Comparison of ENCODE assay signal across 9 mouse cellular contexts in genomic region chr15:78449694-78450418, GRCm38 (mm10). TPM values are rescaled to one million over a fixed set of nuclear protein-coding genes. Genes with fewer than 3 reads are reported as not detected.
DNase-seq lines count a peak whose midpoint lies in the region; ATAC-seq and TF ChIP-seq lines count a peak whose summit lies in the region.
"Had no signal": no experiment of that assay in that cellular context is flagged by ENCODE, and none has a peak within 500 bp of the region (broad histone marks: within the 10 kb centered on the region; RNA-seq: fewer than 3 reads in every experiment).

No protein-coding gene starts in this region.

- H3K9ac ChIP-seq in midbrain, embryonic 15.5 days: no peak overlapping the region
- no peak overlapping the region for H3K9ac ChIP-seq in lung, postnatal 0 days (replicated peaks; ENCODE audit: low read depth)

- DNase-seq in midbrain, embryonic 10.5 days (ENCODE audit: low spot score): no peak
- DNase-seq in NIH3T3 (ENCODE audit: low read depth): peak; percentile 96
- peak; percentile 60 for DNase-seq in embryo, embryonic 10.5 days (ENCODE audit: low spot score)
- DNase-seq in heart, postnatal 10 days: peak; percentile 74 to 81
- peak; percentile 75 for DNase-seq in lung, postnatal 0 days (ENCODE audit: low spot score)
- DNase-seq in spleen, adult 2 months (ENCODE audit: low read depth in 1 of 2, low spot score in 2 of 2): peak; percentile 27 to 60
- DNase-seq in cerebellum, adult 9-11 months: no peak

- TF ChIP-seq POLR2A in spleen, adult 2 months (IDR thresholded peaks at IDR 0.05; ENCODE audit: low read depth, low read length): no peak

- no peak for ATAC-seq in midbrain, embryonic 15.5 days (replicated peaks)
- 0 out of 2 replicates have a peak, but pooled peaks have one; percentile 22 for ATAC-seq in lung, postnatal 0 days

- H3K4me3 ChIP-seq in midbrain, embryonic 10.5 days: no peak overlapping the region
- H3K4me3 ChIP-seq in midbrain, embryonic 15.5 days: no peak overlapping the region
- H3K4me3 ChIP-seq in lung, postnatal 0 days (ENCODE audit: low read depth, low read length): no peak overlapping the region
- H3K4me3 ChIP-seq in spleen, adult 2 months (ENCODE audit: extremely low read depth, insufficient read depth, insufficient read length): no peak overlapping the region

- H3K36me3 ChIP-seq in midbrain, embryonic 10.5 days: no peaks in the 10 kb centered on the region
- H3K36me3 ChIP-seq in midbrain, embryonic 15.5 days (replicated peaks): no peaks in the 10 kb centered on the region
- H3K36me3 ChIP-seq in lung, postnatal 0 days (ENCODE audit: insufficient read depth, low read length): no peaks in the 10 kb centered on the region
- no peaks in the 10 kb centered on the region for H3K36me3 ChIP-seq in spleen, adult 2 months (ENCODE audit: control insufficient read depth, insufficient read depth, low read length)

- no peak overlapping the region for H3K4me2 ChIP-seq in midbrain, embryonic 15.5 days
- H3K4me2 ChIP-seq in lung, postnatal 0 days (replicated peaks; ENCODE audit: low read depth, low read length): no peak overlapping the region

- no peak for TF ChIP-seq EP300 in lung, postnatal 0 days (IDR thresholded peaks at IDR 0.05)

- no peaks in the 10 kb centered on the region for H3K27me3 ChIP-seq in midbrain, embryonic 10.5 days (ENCODE audit: low read depth, poor library complexity, severe bottlenecking)
- no peaks in the 10 kb centered on the region for H3K27me3 ChIP-seq in midbrain, embryonic 15.5 days (replicated peaks)
- H3K27me3 ChIP-seq in lung, postnatal 0 days (replicated peaks; ENCODE audit: insufficient read depth, low read length): no peaks in the 10 kb centered on the region
- H3K27me3 ChIP-seq in spleen, adult 2 months (ENCODE audit: control insufficient read depth, insufficient read depth, low read length): no peaks in the 10 kb centered on the region

- intact Hi-C loops in heart, postnatal 10 days (cut with DNase I): loop anchor here (2.0 kb wide), 1 partner anchor 63 kb away; no protein-coding TSS in a partner anchor

- 65% methylated on average over 7 of the region's 7 CpGs for WGBS in midbrain, embryonic 10.5 days
- WGBS in midbrain, embryonic 15.5 days: 36% methylated on average over 7 of the region's 7 CpGs
- WGBS in lung, postnatal 0 days: 26% methylated on average over 7 of the region's 7 CpGs
- 13% methylated on average over 7 of the region's 7 CpGs for WGBS in spleen, adult 2 months

- peak overlapping the region; percentile 7 for H3K27ac ChIP-seq in midbrain, embryonic 10.5 days (replicated peaks)
- H3K27ac ChIP-seq in midbrain, embryonic 15.5 days: no peak overlapping the region
- no peak overlapping the region for H3K27ac ChIP-seq in lung, postnatal 0 days (ENCODE audit: low read length)
- H3K27ac ChIP-seq in spleen, adult 2 months (ENCODE audit: insufficient read depth, low read length): peak overlapping the region; percentile 9; the same call in 1 of the 2 replicates

- no peaks in the 10 kb centered on the region for H3K9me3 ChIP-seq in midbrain, embryonic 10.5 days (replicated peaks)
- no peaks in the 10 kb centered on the region for H3K9me3 ChIP-seq in midbrain, embryonic 15.5 days
- H3K9me3 ChIP-seq in lung, postnatal 0 days (ENCODE audit: low read length): no peaks in the 10 kb centered on the region

- no peak for TF ChIP-seq CTCF in lung, postnatal 0 days (IDR thresholded peaks at IDR 0.05)
- no peak for TF ChIP-seq CTCF in spleen, adult 2 months (IDR thresholded peaks at IDR 0.05; ENCODE audit: extremely low read depth, insufficient read depth, insufficient read length, insufficient replicate concordance)

- peaks cover 39% of the 10 kb centered on the region for H3K4me1 ChIP-seq in midbrain, embryonic 10.5 days
- peaks cover 6% of the 10 kb centered on the region for H3K4me1 ChIP-seq in midbrain, embryonic 15.5 days
- no peaks in the 10 kb centered on the region for H3K4me1 ChIP-seq in lung, postnatal 0 days (ENCODE audit: insufficient read depth, low read depth, low read length)
- no peaks in the 10 kb centered on the region; the same call in 1 of the 2 replicates for H3K4me1 ChIP-seq in spleen, adult 2 months (ENCODE audit: control insufficient read depth, insufficient read depth, insufficient read length)

RNA-seq across cellular contexts. Expression of gene Tmprss6, which starts 18.6 kb away (rescaled TPM):
- polyA plus RNA-seq in midbrain, embryonic 10.5 days (2016; fragmentation: Nextera tagmentation; extraction: Ambion mirVana): 0.21 and 0.52 TPM in 2 replicates
- polyA plus RNA-seq in midbrain, embryonic 15.5 days (2015; fragmentation: Nextera tagmentation; extraction: Ambion mirVana): 0.28 and 0.61 TPM in 2 replicates
- total RNA-seq in heart, postnatal 10 days (2021): under 1 TPM; 0.10 to 0.45 TPM
- 0.20 and 0.23 TPM in 2 replicates for polyA plus RNA-seq in lung, postnatal 0 days (2015; fragmentation: Nextera tagmentation; extraction: Ambion mirVana)
- polyA plus RNA-seq in spleen, adult 2 months (2012; rRNA removed): 0.21 and 0.35 TPM in 2 replicates

RNA-seq across cellular contexts. Expression of gene Kctd17, which starts 21.5 kb away (rescaled TPM):
- 64.0 and 68.3 TPM in 2 replicates for polyA plus RNA-seq in midbrain, embryonic 10.5 days (2016; fragmentation: Nextera tagmentation; extraction: Ambion mirVana)
- 162 and 163 TPM in 2 replicates for polyA plus RNA-seq in midbrain, embryonic 15.5 days (2015; fragmentation: Nextera tagmentation; extraction: Ambion mirVana)
- total RNA-seq in heart, postnatal 10 days (2021): 10 to 100 TPM; 80.7 TPM
- polyA plus RNA-seq in lung, postnatal 0 days (2015; fragmentation: Nextera tagmentation; extraction: Ambion mirVana): 23.4 and 27.4 TPM in 2 replicates
- 61.5 and 85.3 TPM in 2 replicates for polyA plus RNA-seq in spleen, adult 2 months (2012; rRNA removed)

RNA-seq across cellular contexts. Expression of gene Mpst, which starts 43.6 kb away (rescaled TPM):
- polyA plus RNA-seq in midbrain, embryonic 10.5 days (2016; fragmentation: Nextera tagmentation; extraction: Ambion mirVana): 0.61 and 1.6 TPM in 2 replicates
- 4.3 and 5.3 TPM in 2 replicates for polyA plus RNA-seq in midbrain, embryonic 15.5 days (2015; fragmentation: Nextera tagmentation; extraction: Ambion mirVana)
- total RNA-seq in heart, postnatal 10 days (2021): 10 to 100 TPM; 26.0 to 26.3 TPM
- polyA plus RNA-seq in lung, postnatal 0 days (2015; fragmentation: Nextera tagmentation; extraction: Ambion mirVana): 4.1 TPM in 2 replicates
- polyA plus RNA-seq in spleen, adult 2 months (2012; rRNA removed): 97.7 and 117 TPM in 2 replicates

RNA-seq across cellular contexts. Expression of gene Tst, which starts 44.1 kb away (rescaled TPM):
- polyA plus RNA-seq in midbrain, embryonic 10.5 days (2016; fragmentation: Nextera tagmentation; extraction: Ambion mirVana): 8.1 and 9.8 TPM in 2 replicates
- 11.5 and 15.6 TPM in 2 replicates for polyA plus RNA-seq in midbrain, embryonic 15.5 days (2015; fragmentation: Nextera tagmentation; extraction: Ambion mirVana)
- total RNA-seq in heart, postnatal 10 days (2021): 10 to 100 TPM; 14.4 to 16.4 TPM
- polyA plus RNA-seq in lung, postnatal 0 days (2015; fragmentation: Nextera tagmentation; extraction: Ambion mirVana): 160 and 171 TPM in 2 replicates
- polyA plus RNA-seq in spleen, adult 2 months (2012; rRNA removed): 16.3 and 16.8 TPM in 2 replicates

RNA-seq across cellular contexts. Expression of gene Il2rb, which starts 45.2 kb away (rescaled TPM):
- polyA plus RNA-seq in midbrain, embryonic 10.5 days (2016; fragmentation: Nextera tagmentation; extraction: Ambion mirVana): not detected in 2 replicates
- 0.05 TPM in 1 of 2 replicates, not detected in the other for polyA plus RNA-seq in midbrain, embryonic 15.5 days (2015; fragmentation: Nextera tagmentation; extraction: Ambion mirVana)
- total RNA-seq in heart, postnatal 10 days (2021): under 1 TPM; 0.20 to 0.26 TPM
- polyA plus RNA-seq in lung, postnatal 0 days (2015; fragmentation: Nextera tagmentation; extraction: Ambion mirVana): 0.63 and 0.67 TPM in 2 replicates
- 63.5 and 84.1 TPM in 2 replicates for polyA plus RNA-seq in spleen, adult 2 months (2012; rRNA removed)
- total RNA-seq: gastrocnemius, adult 8-10 months had no signal

Comparison
In these comparisons a context has a peak if more than half of its experiments do, and no peak if none do; other contexts are left out.
1. H3K27ac ChIP-seq: peak in midbrain, embryonic 10.5 days (single experiment) and spleen, adult 2 months (single experiment); none in midbrain, embryonic 15.5 days (single experiment) and lung, postnatal 0 days (single experiment).
2. DNase-seq: peak in NIH3T3 (single experiment), embryo, embryonic 10.5 days (single experiment), heart, postnatal 10 days (2 of 2), lung, postnatal 0 days (single experiment) and spleen, adult 2 months (2 of 2); none in midbrain, embryonic 10.5 days (single experiment) and cerebellum, adult 9-11 months (single experiment).
3. RNA of gene Mpst, which starts 43.6 kb away (polyA plus RNA-seq): 97.7 to 117 TPM in spleen, adult 2 months; 4.3 to 5.3 TPM in midbrain, embryonic 15.5 days, 4.1 TPM in lung, postnatal 0 days and 0.61 to 1.6 TPM in midbrain, embryonic 10.5 days; every median in the first group is over 10 times any median in the second.